Mouse (Mus musculus) frontal cortex, postnatal 25 days (tissue): ENCODE results near the gene Rp9.
A peak's percentile ranks its signal among the peaks of the same experiment; 100 is the strongest.
"Not testable (repeated sequence)": the region's sequence is repeated elsewhere in the genome, so short reads cannot be mapped to it uniquely, and the experiment has no call there.

ENCODE experiments used
- DNase-seq, 2 experiments: peaks; one replicate each; pipeline ENCODE4 v3.0.0; 2022; ENCODE audit warnings: low spot score in 2 of 2

The Rp9 gene

DNA sequence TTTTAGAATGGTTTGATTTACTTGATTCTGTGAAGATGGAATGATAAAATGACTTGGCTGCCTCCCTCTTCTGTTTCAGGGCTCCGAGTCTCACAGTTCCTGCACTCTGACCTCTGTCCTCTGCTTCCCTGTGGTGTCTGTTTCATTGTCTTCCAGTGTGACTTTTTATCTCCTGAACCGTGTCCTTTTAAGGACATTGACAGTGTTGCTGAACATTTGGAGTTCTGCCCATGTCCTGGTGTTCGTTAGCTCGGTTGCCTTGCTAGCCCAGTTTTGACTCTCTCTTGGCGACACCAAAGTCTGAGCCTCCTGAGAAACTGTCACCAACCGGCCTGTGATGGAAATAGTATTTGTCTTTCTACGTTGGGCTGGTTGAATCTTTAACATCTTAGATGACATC, 49.1 kb downstream of the Rp9 start:
- no peak for DNase-seq

DNA sequence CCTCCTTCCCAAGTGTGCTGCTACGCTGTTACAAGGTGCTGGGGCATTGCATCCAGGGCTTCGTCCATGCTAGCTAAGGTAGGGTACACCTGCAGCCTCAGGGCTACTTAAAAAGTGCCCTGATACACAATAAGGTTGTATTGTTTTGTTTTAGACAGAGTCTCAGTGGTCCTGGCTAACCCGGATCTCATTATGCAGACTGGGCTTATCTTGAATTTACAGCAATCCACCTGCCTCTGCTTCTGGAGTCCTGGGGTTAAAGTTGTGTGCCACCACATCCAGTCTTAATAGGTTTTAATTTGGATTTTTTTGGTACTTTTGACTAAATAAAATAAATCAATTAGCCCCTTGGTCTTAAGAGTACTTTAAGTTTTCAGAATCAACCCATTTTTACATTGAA, 49.7 kb downstream of the Rp9 start:
- DNase-seq, result no peak

DNA sequence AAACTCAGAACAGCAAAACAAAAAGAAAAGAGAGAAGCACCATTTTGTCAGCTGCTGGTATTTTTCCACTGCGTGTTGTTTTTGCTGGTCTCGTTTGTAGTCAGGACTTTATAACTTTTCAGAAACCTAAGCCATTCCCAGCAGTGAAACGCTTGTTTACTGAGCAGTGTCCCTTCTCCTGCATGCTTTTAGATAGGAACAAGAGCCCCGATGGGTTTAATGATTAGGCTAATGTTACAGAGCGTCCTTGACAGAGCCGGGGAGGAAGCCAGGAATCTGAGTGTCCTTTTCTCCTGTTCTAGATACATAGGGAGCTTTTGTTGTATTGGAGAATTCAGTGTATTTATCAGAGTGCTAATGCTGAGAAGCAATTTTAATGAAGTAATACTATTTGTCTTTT, 52.0 kb downstream of the Rp9 start:
- no peak for DNase-seq

DNA sequence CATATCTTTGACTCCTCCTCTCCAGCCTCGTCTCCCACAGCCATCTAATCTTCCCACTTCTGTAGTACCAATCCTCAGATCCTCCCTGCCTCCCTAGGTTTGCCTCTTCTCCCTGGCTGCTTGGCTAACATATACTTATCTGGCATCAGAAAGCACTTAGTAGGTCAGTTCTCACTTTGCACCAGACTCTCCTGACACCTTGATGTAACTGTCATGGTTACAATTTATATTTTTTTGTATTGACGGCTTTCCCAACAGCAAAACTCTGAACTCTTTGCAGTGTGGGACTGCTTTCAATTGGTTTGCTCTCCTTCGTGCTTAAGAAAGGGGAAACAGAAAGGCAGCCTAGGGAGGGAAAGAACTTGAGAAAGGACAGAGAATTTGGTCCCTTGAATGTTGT, 53.4 kb downstream of the Rp9 start:
- DNase-seq, result no peak

DNA sequence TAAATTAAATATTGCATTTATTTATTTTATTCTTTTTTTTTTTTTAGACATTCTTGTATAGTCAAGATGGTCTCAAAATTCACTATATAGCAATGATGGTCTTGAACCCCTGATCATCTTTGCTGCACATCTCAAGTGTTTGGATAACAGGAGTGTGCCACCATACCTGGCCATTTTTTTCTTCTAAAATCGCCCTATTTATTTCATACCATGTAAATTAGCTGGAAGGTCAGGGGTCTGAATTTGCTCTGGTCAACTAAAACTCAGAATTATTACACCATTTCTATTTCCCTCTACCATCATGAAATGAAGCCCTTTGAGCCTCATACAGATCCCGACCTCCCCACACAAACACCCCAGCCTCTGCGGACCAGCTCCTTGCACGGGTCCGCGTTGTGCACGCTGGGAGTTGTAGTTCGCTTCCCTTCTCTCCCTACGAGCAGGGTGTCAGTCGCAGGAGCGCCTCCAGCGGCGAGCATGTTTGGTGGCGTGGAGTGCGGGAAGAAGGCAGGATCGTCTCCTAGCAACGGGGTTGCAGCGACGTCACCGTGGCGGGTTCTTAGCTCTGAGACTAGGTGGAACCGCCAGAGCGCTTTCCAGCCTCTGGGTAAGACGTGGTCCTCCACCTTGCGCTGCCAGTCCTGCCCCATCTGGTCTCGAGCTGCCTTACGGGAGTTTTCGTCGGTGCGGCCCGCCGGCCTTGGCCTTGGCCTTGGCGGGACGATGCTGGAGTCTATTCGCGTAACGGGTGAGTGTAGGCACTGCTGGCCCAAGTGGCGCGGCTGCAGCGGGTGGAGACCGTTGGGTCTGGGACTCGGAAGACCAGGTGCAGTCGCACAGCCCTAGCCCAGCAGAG, 58.3 kb downstream of the Rp9 start, which contains the start of gene 9530077C05Rik:
TSS of gene 9530077C05Rik (plus strand) at position 512 of the 856 bp plus-strand sequence.
- DNase-seq, result peak; percentile 95 to 96

DNA sequence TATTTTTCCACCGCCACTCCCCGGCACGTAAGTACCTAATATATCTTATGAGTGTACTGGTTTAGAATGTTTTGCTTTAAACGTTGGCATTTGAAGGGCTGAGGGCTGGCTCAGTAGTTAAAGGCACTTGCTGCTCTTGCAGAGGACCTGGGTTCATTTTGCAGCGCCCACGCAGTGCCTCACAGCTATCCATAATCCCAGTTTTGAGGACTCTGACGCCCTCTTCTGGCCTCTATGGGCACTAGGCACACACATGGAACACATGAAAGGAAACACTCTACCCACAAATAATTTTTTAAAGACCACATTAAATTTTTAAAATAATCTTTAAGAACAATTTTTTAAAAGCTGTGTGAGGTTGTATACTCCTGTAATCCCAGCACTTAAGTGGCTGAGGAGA, 60.0 kb downstream of the Rp9 start:
- no peak for DNase-seq

DNA sequence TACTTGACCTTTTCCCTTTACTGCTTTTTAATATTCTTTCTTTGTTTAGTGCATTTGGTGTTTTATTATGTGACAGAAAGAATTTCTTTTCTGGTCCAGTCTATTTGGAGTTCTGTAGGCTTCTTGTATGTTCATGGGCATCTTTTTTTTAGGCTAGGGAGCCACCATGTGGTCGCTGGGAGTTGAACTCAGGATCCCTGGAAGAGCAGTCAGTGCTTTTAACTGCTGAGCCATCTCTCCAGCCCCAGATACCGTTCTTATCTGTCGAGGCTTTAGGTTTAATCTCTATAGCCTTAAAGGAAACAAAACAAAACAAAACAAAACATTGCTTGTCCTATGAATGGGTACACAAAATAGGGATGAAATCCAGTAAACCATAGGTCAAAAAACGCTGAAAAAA, 61.2 kb downstream of the Rp9 start:
- DNase-seq, result not testable (repeated sequence)

DNA sequence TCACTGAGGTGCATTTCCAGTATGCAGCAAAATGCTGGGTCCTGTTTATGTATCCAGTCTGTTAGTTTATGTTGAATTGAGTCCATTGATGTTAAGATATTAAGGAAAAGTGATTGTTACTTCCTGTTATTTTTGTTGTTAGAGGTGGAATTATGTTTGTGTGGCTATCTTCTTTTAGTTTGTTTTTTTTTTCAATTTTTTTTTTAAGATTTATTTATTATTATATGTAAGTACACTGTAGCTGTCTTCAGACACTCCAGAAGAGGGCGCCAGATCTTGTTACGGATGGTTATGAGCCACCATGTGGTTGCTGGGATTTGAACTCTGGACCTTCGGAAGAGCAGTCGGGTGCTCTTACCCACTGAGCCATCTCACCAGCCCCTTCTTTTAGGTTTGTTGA, 61.9 kb downstream of the Rp9 start:
- DNase-seq, result not testable (repeated sequence)

DNA sequence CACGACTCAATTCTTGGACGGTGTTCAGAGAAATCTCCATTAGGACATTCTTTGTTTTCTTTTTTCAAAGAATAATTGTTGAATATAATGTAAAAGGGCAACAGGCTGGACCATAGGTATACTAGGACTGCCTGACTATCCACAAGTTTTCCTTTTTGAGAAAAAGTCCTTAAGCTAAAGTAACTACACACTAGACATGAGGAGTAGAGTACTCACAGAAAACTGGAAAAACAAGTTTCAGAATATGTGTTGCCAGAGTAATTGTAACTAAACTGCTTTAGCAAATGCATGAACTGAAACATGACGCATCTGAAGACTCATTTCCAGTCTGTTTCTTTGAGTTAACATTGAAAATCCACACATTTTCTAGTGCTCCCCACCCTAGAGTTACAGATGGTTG, 64.1 kb downstream of the Rp9 start:
- no peak for DNase-seq

DNA sequence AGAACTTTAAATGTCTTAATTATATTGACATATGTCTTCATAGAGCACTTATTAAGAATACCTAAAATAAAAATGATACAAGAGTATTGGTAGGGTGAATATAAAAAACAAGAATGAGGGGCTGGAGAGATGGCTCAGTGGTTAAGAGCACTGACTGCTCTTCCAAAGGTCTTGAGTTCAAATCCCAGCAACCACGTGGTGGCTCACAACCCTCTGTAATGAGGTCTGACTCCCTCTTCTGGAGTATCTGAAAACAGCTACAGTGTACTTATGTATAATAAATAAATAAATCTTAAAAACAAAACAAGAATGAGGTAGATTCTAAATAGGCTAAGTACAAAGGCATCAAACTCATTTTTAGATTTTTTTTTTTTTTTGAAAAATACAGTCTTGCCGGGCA, 66.0 kb downstream of the Rp9 start:
- not testable (repeated sequence) for DNase-seq

DNA sequence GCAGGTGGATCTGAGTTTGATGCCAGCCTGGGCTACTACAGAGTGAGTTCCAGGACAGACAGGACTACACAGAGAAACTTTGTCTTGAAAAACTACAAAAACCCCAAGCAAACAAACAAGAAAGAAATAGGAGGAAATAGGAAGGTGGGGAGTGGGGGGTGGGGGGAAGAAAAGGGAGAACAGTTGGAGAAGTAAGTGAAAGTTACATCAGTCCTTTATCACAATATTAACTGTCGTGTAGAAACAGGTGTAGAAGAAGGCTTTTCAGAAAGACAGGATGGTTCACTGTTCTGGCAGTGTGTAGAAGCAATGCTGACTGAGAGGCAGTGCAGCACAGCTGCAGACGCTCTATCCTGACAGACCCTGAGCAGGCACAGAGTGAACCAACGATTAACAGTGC, 66.6 kb downstream of the Rp9 start:
- DNase-seq, result no peak

DNA sequence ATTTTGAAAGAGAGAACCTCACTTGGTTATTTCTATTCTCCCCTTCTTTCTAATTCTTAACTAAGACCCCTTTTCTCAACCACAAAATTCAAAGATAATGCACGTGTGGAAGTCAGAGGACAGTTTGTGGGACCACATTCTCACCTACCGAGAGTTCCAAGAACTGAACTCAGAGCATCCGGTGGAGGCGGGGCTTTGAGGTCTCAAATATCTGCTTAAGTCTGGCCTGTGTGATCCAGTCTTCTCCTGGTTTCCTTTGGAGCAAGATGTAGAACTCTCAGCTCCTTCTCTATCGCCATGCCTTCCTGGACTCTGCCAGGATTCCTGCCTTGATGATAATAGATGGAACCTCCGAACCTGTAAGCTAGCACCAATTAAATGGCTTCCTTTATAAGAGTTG, 67.5 kb downstream of the Rp9 start:
- no peak for DNase-seq

DNA sequence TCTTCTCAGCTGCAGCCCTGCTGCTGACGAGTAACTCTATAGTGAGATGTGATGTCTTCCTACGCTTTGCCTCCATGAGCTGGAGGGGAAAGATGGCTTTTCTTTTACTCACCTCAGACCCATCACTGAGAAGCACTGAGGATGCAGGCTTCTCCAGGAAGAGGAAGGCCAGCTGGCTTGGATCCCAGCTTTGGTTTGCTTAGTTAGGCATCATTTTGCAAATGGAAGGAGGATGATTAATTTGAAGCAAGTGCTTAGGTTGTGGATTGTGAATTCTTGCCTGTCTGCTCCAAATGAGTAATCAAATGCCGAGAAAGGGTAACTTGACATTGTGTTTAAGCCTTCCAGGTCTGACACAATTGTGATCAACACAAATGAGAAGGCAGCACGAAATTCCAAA, 70.5 kb downstream of the Rp9 start:
- no peak for DNase-seq

DNA sequence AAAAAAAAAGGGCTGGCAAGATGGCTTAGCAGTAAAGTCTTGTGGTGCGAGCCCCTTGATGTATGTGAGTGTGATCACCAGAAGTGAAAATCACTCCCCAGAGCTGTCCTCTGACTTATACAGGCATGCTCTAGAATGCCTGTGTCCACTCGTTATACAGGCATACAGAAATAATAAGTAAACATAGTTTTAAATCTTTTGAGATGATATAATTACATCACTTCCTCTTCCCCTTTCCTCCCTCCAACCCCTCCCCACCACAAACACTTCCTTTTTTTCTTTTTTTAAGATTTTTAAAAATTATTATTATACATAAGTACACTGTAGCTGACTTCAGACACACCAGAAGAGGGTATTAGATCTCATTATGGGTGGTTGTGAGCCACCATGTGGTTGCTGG, 74.8 kb downstream of the Rp9 start:
- DNase-seq, result no peak

DNA sequence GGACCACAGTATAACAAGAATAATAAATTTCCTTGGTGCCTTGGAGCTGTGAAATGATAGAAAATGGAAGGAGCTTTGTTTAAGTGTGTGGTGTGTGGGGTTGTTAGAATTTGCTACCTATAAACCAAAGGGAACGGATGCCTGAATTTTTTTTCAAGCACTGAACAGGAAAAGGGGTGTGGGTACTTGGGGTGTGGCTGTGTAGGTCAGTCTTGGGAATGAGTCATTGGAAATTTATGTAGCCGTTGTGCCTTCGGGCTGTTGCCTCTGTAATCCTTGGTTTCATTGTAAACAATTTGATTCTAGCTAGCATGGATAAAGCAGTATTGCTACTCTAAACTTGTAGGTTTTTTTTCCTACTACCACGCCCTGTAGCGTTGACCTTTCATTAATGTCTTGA, 79.2 kb downstream of the Rp9 start:
- no peak for DNase-seq

DNA sequence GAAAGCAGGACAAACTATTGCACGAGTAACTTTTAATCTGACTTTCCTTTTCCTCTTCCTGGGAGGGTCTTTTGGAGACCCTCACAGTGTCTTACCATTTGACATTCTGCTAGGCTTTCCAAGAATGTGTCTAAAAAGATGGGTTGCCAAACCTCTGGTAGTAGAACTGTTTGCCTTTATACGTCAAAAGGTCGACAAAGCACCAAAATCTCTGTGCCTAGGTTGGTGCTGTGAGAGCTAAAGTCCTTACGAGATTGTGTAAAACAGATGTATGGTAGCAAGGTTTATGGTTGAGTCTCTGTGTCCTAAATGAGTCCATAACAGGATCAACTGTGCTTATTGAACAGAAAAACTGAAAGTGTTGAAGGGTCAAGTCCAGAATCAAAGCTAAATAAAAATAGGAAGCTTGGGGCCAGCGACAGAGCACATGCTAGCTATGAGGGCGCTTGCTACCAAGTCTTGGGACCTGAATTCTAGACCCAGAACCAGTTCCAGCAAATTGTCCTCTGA, 79.8 kb downstream of the Rp9 start:
- DNase-seq, result no peak

DNA sequence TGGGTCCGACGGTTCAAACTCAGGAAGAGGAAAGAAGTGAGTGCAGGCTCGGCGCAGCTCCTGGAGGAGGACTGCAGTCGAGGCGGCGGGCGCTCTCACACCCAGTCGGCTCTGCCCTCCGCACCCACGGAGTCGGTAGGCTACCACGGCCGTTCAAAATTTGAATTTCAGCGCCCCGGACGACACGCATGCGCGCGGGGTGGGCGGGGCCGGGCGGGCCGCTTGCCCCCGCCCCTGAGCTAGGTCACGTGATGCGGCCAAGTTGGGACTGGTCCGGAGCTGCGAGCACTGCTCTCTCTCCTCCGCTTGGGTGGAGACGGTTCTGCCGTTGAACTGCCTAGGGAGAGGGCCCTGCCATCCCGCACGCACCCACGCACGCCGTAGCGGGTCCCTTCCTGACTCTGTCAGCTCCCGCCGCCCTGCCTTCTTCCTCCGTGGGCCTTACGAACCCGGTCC, 80.5 kb downstream of the Rp9 start, which contains the start of gene Anln:
TSS of gene Anln (minus strand) at position 168 of the 456 bp plus-strand sequence.
- peak; percentile 61 to 65 for DNase-seq

DNA sequence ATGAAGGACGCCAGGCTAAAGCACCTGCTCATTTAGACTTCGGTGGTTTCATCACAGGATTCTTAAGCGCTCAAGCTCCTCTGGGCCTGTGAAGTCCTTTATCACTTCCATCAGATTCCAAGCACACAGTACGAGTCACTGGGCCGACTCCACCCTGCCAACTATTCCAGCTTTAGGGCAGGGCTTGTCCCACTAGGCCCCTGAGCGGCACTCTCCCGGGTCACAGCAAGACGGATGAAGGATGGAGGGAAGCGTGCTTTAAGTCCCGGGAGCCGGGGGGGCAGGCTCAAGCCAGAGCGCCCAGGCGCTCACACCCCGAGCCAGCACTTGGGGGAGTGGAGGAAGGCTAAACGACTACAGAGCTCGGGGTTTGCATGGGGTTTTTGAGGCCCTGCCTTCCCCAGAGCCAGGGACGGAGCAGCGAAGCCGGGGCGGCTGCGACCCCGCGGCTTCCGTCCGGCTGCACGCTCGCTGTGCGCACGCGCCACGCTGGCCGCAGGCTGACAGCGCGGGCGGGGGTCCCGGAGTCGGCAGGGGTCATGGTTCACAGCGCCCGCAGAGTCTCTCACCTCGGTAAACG, 81.1 kb downstream of the Rp9 start:
- no peak for DNase-seq

DNA sequence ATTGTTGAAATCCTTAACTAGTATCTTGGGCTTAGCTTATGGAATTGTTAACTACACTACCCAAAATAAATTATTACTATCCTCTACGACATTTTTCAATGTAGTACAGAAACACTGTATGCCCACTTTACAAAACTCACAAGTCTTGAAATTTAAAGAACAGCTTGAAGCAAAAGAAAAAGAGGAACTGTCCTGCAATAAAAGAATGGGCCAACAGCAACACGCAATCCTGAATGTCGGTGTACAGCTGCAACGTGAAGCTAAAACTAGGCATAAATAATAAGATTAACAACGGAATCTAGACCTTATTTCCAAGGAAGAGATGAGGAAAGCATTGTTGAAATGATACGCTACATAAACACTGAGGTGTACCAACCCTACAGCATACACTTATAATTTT, 81.6 kb downstream of the Rp9 start:
- no peak for DNase-seq

DNA sequence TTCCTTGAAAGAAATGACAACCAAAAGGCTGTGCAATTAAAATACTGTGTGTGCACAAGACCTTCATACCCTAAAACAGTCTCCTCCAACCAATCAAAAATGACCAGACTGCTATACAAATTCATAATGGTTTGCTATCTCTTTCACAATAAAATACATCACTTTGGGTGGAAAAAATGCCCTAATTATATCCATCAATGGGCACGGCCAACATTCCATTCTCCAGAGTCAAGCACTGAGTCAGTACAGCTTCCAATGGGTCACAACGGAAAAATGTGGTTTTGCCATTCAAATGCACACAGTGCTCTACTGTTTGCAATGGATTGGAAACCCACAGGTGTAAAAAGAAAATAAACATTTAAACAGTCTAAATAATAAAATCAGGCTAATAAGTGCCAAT, 83.7 kb downstream of the Rp9 start:
- no peak for DNase-seq

DNA sequence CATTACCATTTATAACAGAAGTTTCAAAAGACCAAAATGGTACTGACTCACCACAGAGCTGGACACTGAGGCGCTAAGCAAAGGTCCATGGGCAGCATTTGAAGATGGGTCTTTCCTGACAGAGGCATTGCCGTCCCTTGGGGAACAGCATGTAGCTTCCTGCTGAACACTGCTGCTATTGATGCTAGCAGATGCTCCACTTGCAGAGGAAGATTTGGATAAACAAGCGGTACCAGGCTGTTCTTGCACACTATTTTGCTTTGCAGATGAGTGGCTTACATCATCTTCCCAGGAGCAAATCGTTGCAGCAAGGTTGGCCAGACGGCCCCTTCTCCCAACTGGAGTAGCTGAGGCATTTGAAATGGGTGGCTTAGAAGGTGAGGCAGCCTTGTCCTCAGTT, 93.5 kb downstream of the Rp9 start:
- DNase-seq, result no peak

DNA sequence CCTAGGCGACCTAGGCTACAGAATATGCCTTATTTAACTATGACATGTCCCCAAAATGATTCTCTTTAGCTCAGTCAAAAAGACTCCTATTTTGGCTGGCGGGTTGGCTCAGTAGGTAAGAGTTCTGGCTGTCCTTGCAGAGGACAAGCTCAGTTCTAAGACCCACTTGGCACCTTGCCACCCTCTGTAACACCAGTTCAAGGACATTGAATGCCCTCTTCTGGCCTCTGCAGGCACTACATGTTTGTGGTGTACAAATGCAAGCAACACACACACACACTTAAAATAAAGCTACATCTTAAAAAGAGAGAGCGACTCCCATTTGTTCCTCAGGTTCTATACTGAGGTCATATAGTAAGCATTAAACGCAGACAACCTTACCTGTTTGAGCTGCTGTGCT, 96.8 kb downstream of the Rp9 start:
- no peak for DNase-seq

DNA sequence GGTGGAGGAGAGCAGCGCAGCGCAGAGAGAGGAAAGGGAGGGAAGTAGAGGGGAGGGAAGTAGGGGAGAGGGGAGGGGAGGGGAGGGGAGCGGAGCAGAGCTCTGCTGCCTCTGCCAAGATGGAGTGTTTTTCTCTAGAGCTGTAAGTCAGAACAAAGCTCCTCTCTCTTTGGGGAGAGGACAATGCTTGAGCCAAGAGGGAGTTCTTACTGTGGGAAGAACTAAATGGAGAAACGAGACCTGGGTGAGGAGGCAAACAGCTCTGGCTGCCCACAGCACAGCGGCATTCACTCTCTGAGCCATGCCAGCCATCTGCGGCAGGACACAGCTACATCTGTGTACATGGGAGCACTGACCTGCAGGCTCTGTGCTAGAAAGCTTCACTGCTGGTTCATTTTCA, 101.5 kb downstream of the Rp9 start:
- no peak for DNase-seq
